ENCODE assay signal across 8 mouse cellular contexts in the genomic region with DNA sequence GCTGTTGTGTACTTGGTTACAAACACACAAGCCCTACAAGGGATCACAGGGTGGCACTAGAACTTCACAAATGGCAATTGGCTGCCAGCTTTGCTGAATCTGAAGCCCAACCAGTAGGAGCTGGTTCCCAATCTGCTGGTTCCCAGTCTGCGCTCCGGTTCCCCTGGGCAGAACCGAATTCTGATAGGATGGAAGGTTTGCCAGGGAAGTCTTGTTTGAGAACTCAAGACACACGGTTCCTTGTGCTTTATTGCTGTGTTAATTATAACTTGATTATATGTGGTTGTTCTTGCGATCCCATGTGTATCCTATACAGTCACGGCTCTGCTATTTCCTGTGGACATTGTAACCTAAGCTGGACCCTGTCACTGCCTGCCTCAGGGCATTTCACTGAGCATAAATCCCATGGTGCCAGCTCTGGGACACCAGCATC. TPM values are rescaled to one million over a fixed set of nuclear protein-coding genes. Genes with fewer than 3 reads are reported as not detected.
DNase-seq lines count a peak whose midpoint lies in the region; ATAC-seq and TF ChIP-seq lines count a peak whose summit lies in the region.
"Had no signal": no experiment of that assay in that cellular context is flagged by ENCODE, and none has a peak within 500 bp of the region (broad histone marks: within the 10 kb centered on the region; RNA-seq: fewer than 3 reads in every experiment).

No protein-coding gene starts in this region.

- intact Hi-C loops in heart, postnatal 36 days (cut with DNase I): loop anchor here (1.0 to 10.0 kb wide), 2 partner anchors 78 to 167 kb away; no protein-coding TSS in a partner anchor

- H3K9ac ChIP-seq in liver, adult 2 months (ENCODE audit: low read depth, low read length): no peak overlapping the region
- H3K9ac ChIP-seq in liver, embryonic 11.5 days (ENCODE audit: low read depth, low read length): no peak overlapping the region
- H3K9ac ChIP-seq in limb, embryonic 14.5 days (ENCODE audit: low read depth, low read length, severe bottlenecking): 0 out of 2 replicates have a peak overlapping the region, but pooled peaks have one; percentile 21

- no peak overlapping the region for H3K4me3 ChIP-seq in liver, adult 2 months (ENCODE audit: insufficient read depth, low read depth, low read length)
- no peak overlapping the region for H3K4me3 ChIP-seq in liver, embryonic 11.5 days (ENCODE audit: low read depth, low read length)
- no peak overlapping the region for H3K4me3 ChIP-seq in limb, embryonic 14.5 days (replicated peaks; ENCODE audit: low read length)

- no peak overlapping the region for H3K4me2 ChIP-seq in liver, embryonic 11.5 days
- H3K4me2 ChIP-seq in limb, embryonic 14.5 days (replicated peaks; ENCODE audit: low read depth, low read length, severe bottlenecking): no peak overlapping the region

- H3K36me3 ChIP-seq in liver, adult 2 months (ENCODE audit: control insufficient read depth, insufficient read depth, low read length): no peaks in the 10 kb centered on the region
- H3K36me3 ChIP-seq in liver, embryonic 11.5 days (ENCODE audit: control insufficient read depth, insufficient read depth, low read length): no peaks in the 10 kb centered on the region
- no peaks in the 10 kb centered on the region for H3K36me3 ChIP-seq in limb, embryonic 14.5 days (ENCODE audit: control insufficient read depth, insufficient read depth, low read length)

- H3K9me3 ChIP-seq in liver, embryonic 11.5 days (ENCODE audit: control insufficient read depth, low read length): no peaks in the 10 kb centered on the region
- no peaks in the 10 kb centered on the region for H3K9me3 ChIP-seq in limb, embryonic 14.5 days (ENCODE audit: control insufficient read depth, low read length)

- ATAC-seq in liver, embryonic 11.5 days (replicated peaks; ENCODE audit: low FRiP score): no peak
- no peak for ATAC-seq in limb, embryonic 14.5 days (ENCODE audit: low FRiP score, low read depth)

- TF ChIP-seq CTCF in liver, adult 2 months (IDR thresholded peaks at IDR 0.05; ENCODE audit: low read depth, low read length): peak; percentile 51

- H3K27ac ChIP-seq in liver, adult 2 months (replicated peaks; ENCODE audit: insufficient read depth, low read depth, low read length): no peak overlapping the region
- no peak overlapping the region for H3K27ac ChIP-seq in liver, embryonic 11.5 days (ENCODE audit: low read depth, low read length)
- H3K27ac ChIP-seq in limb, embryonic 14.5 days (replicated peaks; ENCODE audit: low read depth, low read length): no peak overlapping the region

- no peaks in the 10 kb centered on the region for H3K79me2 ChIP-seq in liver, adult 2 months (ENCODE audit: control insufficient read depth, insufficient read depth, low read length)

- WGBS in liver, adult 2 months: 49% methylated on average over 6 of the region's 6 CpGs
- 83% methylated on average over 6 of the region's 6 CpGs for WGBS in liver, embryonic 11.5 days
- WGBS in limb, embryonic 14.5 days: 48% methylated on average over 6 of the region's 6 CpGs

- H3K4me1 ChIP-seq in liver, adult 2 months (ENCODE audit: control insufficient read depth, insufficient read depth, low read length): no peaks in the 10 kb centered on the region
- H3K4me1 ChIP-seq in liver, embryonic 11.5 days (replicated peaks; ENCODE audit: control insufficient read depth, insufficient read depth, low read length): no peaks in the 10 kb centered on the region
- H3K4me1 ChIP-seq in limb, embryonic 14.5 days (ENCODE audit: control insufficient read depth, insufficient read depth, low read length): 0 out of 2 replicates have a peak, but pooled peaks cover 5% of the 10 kb centered on the region

- no peaks in the 10 kb centered on the region for H3K27me3 ChIP-seq in liver, adult 2 months (ENCODE audit: control insufficient read depth, insufficient read depth, low read length)
- no peaks in the 10 kb centered on the region for H3K27me3 ChIP-seq in liver, embryonic 11.5 days (replicated peaks; ENCODE audit: control insufficient read depth, insufficient read depth, low read length)
- no peaks in the 10 kb centered on the region for H3K27me3 ChIP-seq in limb, embryonic 14.5 days (ENCODE audit: control insufficient read depth, insufficient read depth, low read length)

- TF ChIP-seq POLR2A in liver, adult 2 months (IDR thresholded peaks at IDR 0.05; ENCODE audit: extremely low read depth, insufficient read depth, low read length): no peak
- no peak for TF ChIP-seq POLR2A in limb, embryonic 14.5 days (IDR thresholded peaks at IDR 0.05; ENCODE audit: borderline replicate concordance, extremely low read depth, insufficient read depth, insufficient read length)

- peak; percentile 74 for DNase-seq in liver, adult 2 months (ENCODE audit: extremely low read depth, low read depth, low spot score)
- DNase-seq in liver, embryonic 11.5 days (ENCODE audit: low spot score): no peak
- peak; percentile 49 for DNase-seq in brain, adult 2 months (ENCODE audit: low read depth, low spot score)
- DNase-seq in heart, postnatal 36 days: peak; percentile 22 to 25
- DNase-seq in limb, embryonic 14.5 days (ENCODE audit: low spot score): no peak
- no peak for DNase-seq in spleen, postnatal 10 days (ENCODE audit: low spot score in 2 of 2)
- DNase-seq in cerebellum, adult 9-11 months: no peak

RNA-seq across cellular contexts. Expression of a gene that starts 37.6 kb away (rescaled TPM):
- 0.18 and 1.1 TPM in 2 replicates for total RNA-seq in liver, adult 2 months (2014; rRNA removed)
- 0.25 and 0.32 TPM in 2 replicates for polyA plus RNA-seq in liver, adult 2 months (2012; rRNA removed)
- not detected in 2 replicates for polyA plus RNA-seq in liver, embryonic 11.5 days (2014; fragmentation: Nextera tagmentation; extraction: Ambion mirVana)
- under 1 TPM in 1 of 2 experiments, not detected in 1; 0.31 TPM for total RNA-seq in heart, postnatal 36 days (2021)
- 1.8 and 2.5 TPM in 2 replicates for polyA plus RNA-seq in limb, embryonic 14.5 days (2012; rRNA removed)
- polyA plus RNA-seq in limb, embryonic 14.5 days (2014; fragmentation: Nextera tagmentation; extraction: Ambion mirVana): 2.4 and 4.2 TPM in 2 replicates

RNA-seq across cellular contexts. Expression of a gene that starts 52.1 kb away (rescaled TPM):
- under 0.01 and 0.09 TPM in 2 replicates for total RNA-seq in liver, adult 2 months (2014; rRNA removed)
- 0.04 TPM in 1 of 2 replicates, not detected in the other for polyA plus RNA-seq in liver, adult 2 months (2012; rRNA removed)
- 0.10 and 0.19 TPM in 2 replicates for polyA plus RNA-seq in liver, embryonic 11.5 days (2014; fragmentation: Nextera tagmentation; extraction: Ambion mirVana)
- under 1 TPM; 0.54 to 0.69 TPM for total RNA-seq in heart, postnatal 36 days (2021)
- polyA plus RNA-seq in limb, embryonic 14.5 days (2012; rRNA removed): 0.52 and 0.72 TPM in 2 replicates
- polyA plus RNA-seq in limb, embryonic 14.5 days (2014; fragmentation: Nextera tagmentation; extraction: Ambion mirVana): 0.21 and 0.30 TPM in 2 replicates
- total RNA-seq: hematopoietic stem cell, adult 5-6 weeks had no signal

Comparison
In these comparisons a context has a peak if more than half of its experiments do, and no peak if none do; other contexts are left out.
1. DNase-seq: peak in liver, adult 2 months (single experiment), brain, adult 2 months (single experiment) and heart, postnatal 36 days (2 of 2); none in liver, embryonic 11.5 days (single experiment), limb, embryonic 14.5 days (single experiment), spleen, postnatal 10 days (0 of 2) and cerebellum, adult 9-11 months (single experiment).